In genomic region chr17:53583846-53584579, GRCm38 (mm10) we compare ENCODE assay signal across 15 mouse cellular contexts. TPM values are rescaled to one million over a fixed set of nuclear protein-coding genes. Genes with fewer than 3 reads are reported as not detected.
A peak's percentile ranks its signal among the peaks of the same experiment; 100 is the strongest.
DNase-seq lines count a peak whose midpoint lies in the region; ATAC-seq lines count a peak whose summit lies in the region.
"Had no signal": no experiment of that assay in that cellular context is flagged by ENCODE, and none has a peak within 500 bp of the region (broad histone marks: within the 10 kb centered on the region; RNA-seq: fewer than 3 reads in every experiment).

No protein-coding gene starts in this region.

- no peak overlapping the region for H3K4me2 ChIP-seq in heart, embryonic 16.5 days (ENCODE audit: low read depth, low read length)
- H3K4me2 ChIP-seq in stomach, embryonic 14.5 days (replicated peaks; ENCODE audit: low read depth, low read length), result no peak overlapping the region
- H3K4me2 ChIP-seq: embryonic facial prominence, embryonic 15.5 days; limb, embryonic 12.5 days; lung, embryonic 15.5 days had no signal

- H3K27ac ChIP-seq in heart, embryonic 16.5 days (ENCODE audit: low read length), result peak overlapping the region; percentile 86
- no peak overlapping the region for H3K27ac ChIP-seq in stomach, embryonic 14.5 days (ENCODE audit: low read length)
- no peak overlapping the region for H3K27ac ChIP-seq in forebrain, embryonic 10.5 days
- H3K27ac ChIP-seq: embryonic facial prominence, embryonic 15.5 days; limb, embryonic 12.5 days; lung, embryonic 15.5 days had no signal

- H3K9ac ChIP-seq in heart, embryonic 16.5 days (ENCODE audit: low read length), result no peak overlapping the region
- no peak overlapping the region for H3K9ac ChIP-seq in stomach, embryonic 14.5 days (replicated peaks; ENCODE audit: low read depth, low read length)
- H3K9ac ChIP-seq: embryonic facial prominence, embryonic 15.5 days; limb, embryonic 12.5 days; lung, embryonic 15.5 days had no signal

- H3K9me3 ChIP-seq in megakaryocyte, embryonic 14.5 days, result no peaks in the 10 kb centered on the region
- no peaks in the 10 kb centered on the region for H3K9me3 ChIP-seq in heart, embryonic 16.5 days (replicated peaks; ENCODE audit: control insufficient read depth, low read length)
- no peaks in the 10 kb centered on the region for H3K9me3 ChIP-seq in stomach, embryonic 14.5 days (ENCODE audit: control insufficient read depth, low read depth, low read length)
- H3K9me3 ChIP-seq in forebrain, embryonic 10.5 days, result no peaks in the 10 kb centered on the region
- H3K9me3 ChIP-seq: embryonic facial prominence, embryonic 15.5 days; limb, embryonic 12.5 days; lung, embryonic 15.5 days had no signal

- no peak for ATAC-seq in megakaryocyte, adult 5-6 weeks (ENCODE audit: poor library complexity, severe bottlenecking)
- ATAC-seq in heart, embryonic 16.5 days (replicated peaks; ENCODE audit: extremely low read depth, insufficient read depth, low FRiP score), result no peak
- ATAC-seq in stomach, embryonic 14.5 days (ENCODE audit: insufficient number of reproducible peaks, insufficient read depth, low FRiP score, low read depth), result 0 out of 2 replicates have a peak, but pooled peaks have one; percentile 3

- peak; percentile 44 for DNase-seq in cerebellum, adult 9-11 months
- no peak for DNase-seq in cerebellum, postnatal 36 days
- DNase-seq in kidney, postnatal 36 days, result no peak
- no peak for DNase-seq in forebrain, embryonic 10.5 days (ENCODE audit: extremely low spot score, low spot score)
- DNase-seq: kidney, postnatal 25 days; layer of hippocampus, postnatal 36 days; thymus, postnatal 36 days had no signal

- peak overlapping the region; percentile 69 for H3K4me3 ChIP-seq in megakaryocyte, embryonic 14.5 days (replicated peaks)
- H3K4me3 ChIP-seq in heart, embryonic 16.5 days (ENCODE audit: low read length), result no peak overlapping the region
- H3K4me3 ChIP-seq in stomach, embryonic 14.5 days (ENCODE audit: low read depth, low read length), result no peak overlapping the region
- H3K4me3 ChIP-seq in forebrain, embryonic 10.5 days, result no peak overlapping the region
- H3K4me3 ChIP-seq: embryonic facial prominence, embryonic 15.5 days; limb, embryonic 12.5 days; lung, embryonic 15.5 days had no signal

- peaks cover 93% of the 10 kb centered on the region for H3K4me1 ChIP-seq in megakaryocyte, embryonic 14.5 days
- H3K4me1 ChIP-seq in heart, embryonic 16.5 days (ENCODE audit: control insufficient read depth, insufficient read depth, low read length), result peaks cover 63% of the 10 kb centered on the region
- H3K4me1 ChIP-seq in stomach, embryonic 14.5 days (ENCODE audit: control insufficient read depth, insufficient read depth, low read length), result peaks cover 13% of the 10 kb centered on the region; the same call in 1 of the 2 replicates
- H3K4me1 ChIP-seq in forebrain, embryonic 10.5 days, result peaks cover 8% of the 10 kb centered on the region

- 54% methylated on average over 11 of the region's 11 CpGs for WGBS in heart, embryonic 16.5 days
- WGBS in stomach, embryonic 14.5 days, result 85% methylated on average over 11 of the region's 11 CpGs
- WGBS in forebrain, embryonic 10.5 days, result 94% methylated on average over 11 of the region's 11 CpGs

- peaks cover 27% of the 10 kb centered on the region for H3K36me3 ChIP-seq in megakaryocyte, embryonic 14.5 days (replicated peaks; ENCODE audit: low read length)
- H3K36me3 ChIP-seq in heart, embryonic 16.5 days (ENCODE audit: control insufficient read depth, insufficient read depth), result no peaks in the 10 kb centered on the region
- H3K36me3 ChIP-seq in stomach, embryonic 14.5 days (ENCODE audit: control insufficient read depth, insufficient read depth, low read length), result no peaks in the 10 kb centered on the region
- H3K36me3 ChIP-seq in forebrain, embryonic 10.5 days (replicated peaks), result no peaks in the 10 kb centered on the region
- H3K36me3 ChIP-seq: embryonic facial prominence, embryonic 15.5 days; limb, embryonic 12.5 days; lung, embryonic 15.5 days had no signal

- no peaks in the 10 kb centered on the region for H3K27me3 ChIP-seq in megakaryocyte, embryonic 14.5 days (replicated peaks)
- no peaks in the 10 kb centered on the region for H3K27me3 ChIP-seq in heart, embryonic 16.5 days (ENCODE audit: control insufficient read depth, insufficient read depth, low read length)
- no peaks in the 10 kb centered on the region for H3K27me3 ChIP-seq in stomach, embryonic 14.5 days (ENCODE audit: control insufficient read depth, insufficient read depth, low read length)
- no peaks in the 10 kb centered on the region for H3K27me3 ChIP-seq in forebrain, embryonic 10.5 days (ENCODE audit: poor library complexity, severe bottlenecking)
- H3K27me3 ChIP-seq: embryonic facial prominence, embryonic 15.5 days; limb, embryonic 12.5 days; lung, embryonic 15.5 days had no signal

RNA-seq across cellular contexts. Expression of gene Kat2b, which starts 17.4 kb away (rescaled TPM):
- polyA plus RNA-seq in megakaryocyte, embryonic 14.5 days (2012; ENCODE audit: insufficient read depth, low replicate concordance), result 0.39 and 0.47 TPM in 2 replicates
- 38.9 and 41.4 TPM in 2 replicates for total RNA-seq in megakaryocyte, adult 5-6 weeks (2015)
- total RNA-seq in megakaryocyte, adult 5-6 weeks (2017), result 57.9 and 72.6 TPM in 2 replicates
- 10.7 and 12.1 TPM in 2 replicates for polyA plus RNA-seq in heart, embryonic 16.5 days (2015; fragmentation: Nextera tagmentation; extraction: Ambion mirVana)
- polyA plus RNA-seq in stomach, embryonic 14.5 days (2014; fragmentation: Nextera tagmentation; extraction: Ambion mirVana), result 7.8 and 8.4 TPM in 2 replicates
- polyA plus RNA-seq in forebrain, embryonic 10.5 days (2016; fragmentation: Nextera tagmentation; extraction: Ambion mirVana), result 2.1 and 2.8 TPM in 2 replicates

RNA-seq across cellular contexts. Expression of gene Pp2d1, which starts 44.8 kb away (rescaled TPM):
- not detected in 2 replicates for polyA plus RNA-seq in megakaryocyte, embryonic 14.5 days (2012; ENCODE audit: insufficient read depth, low replicate concordance)
- not detected in 2 replicates for total RNA-seq in megakaryocyte, adult 5-6 weeks (2015)
- total RNA-seq in megakaryocyte, adult 5-6 weeks (2017), result not detected in 2 replicates
- polyA plus RNA-seq in heart, embryonic 16.5 days (2015; fragmentation: Nextera tagmentation; extraction: Ambion mirVana), result 0.07 and 0.14 TPM in 2 replicates
- 0.48 and 0.86 TPM in 2 replicates for polyA plus RNA-seq in stomach, embryonic 14.5 days (2014; fragmentation: Nextera tagmentation; extraction: Ambion mirVana)
- 0.25 and 0.26 TPM in 2 replicates for polyA plus RNA-seq in forebrain, embryonic 10.5 days (2016; fragmentation: Nextera tagmentation; extraction: Ambion mirVana)
- total RNA-seq: layer of hippocampus, postnatal 36 days had no signal
- polyA plus RNA-seq: spleen, adult 2 months had no signal
